Mouse (Mus musculus) gastrocnemius, postnatal 14 days (tissue): ENCODE data around the gene Trp53i11. TPM values are rescaled to one million over a fixed set of nuclear protein-coding genes. Genes with fewer than 3 reads are reported as not detected.

Experiments used
- DNase-seq: peaks from one replicate; pipeline ENCODE4 v3.0.0; 2021; ENCODE audit warnings: mixed read lengths
- intact Hi-C: fragments of 180-260 bp; cut with DNase I; formaldehyde crosslinking; loops from one replicate; pipeline ENCODE4 v1.15.1; 2025; ENCODE audit warnings: low total_unique reads
- total RNA-seq, 2 experiments: library from RNA; stranded (reverse); gene quantifications; 2 replicates each; pipeline ENCODE4 v1.2.3; 2021

Gene Trp53i11
- total RNA-seq, 2 experiments from 2014 or later = 26.9 to 29.6 TPM

GRCm38 (mm10) chr2:93219576-93219975 lies 32.2 kb downstream of the Trp53i11 start:
- intact Hi-C loops = loop anchor here (5.0 kb wide), 1 partner anchor 248 kb away; no protein-coding TSS in a partner anchor
- DNase-seq = no peak

DNA sequence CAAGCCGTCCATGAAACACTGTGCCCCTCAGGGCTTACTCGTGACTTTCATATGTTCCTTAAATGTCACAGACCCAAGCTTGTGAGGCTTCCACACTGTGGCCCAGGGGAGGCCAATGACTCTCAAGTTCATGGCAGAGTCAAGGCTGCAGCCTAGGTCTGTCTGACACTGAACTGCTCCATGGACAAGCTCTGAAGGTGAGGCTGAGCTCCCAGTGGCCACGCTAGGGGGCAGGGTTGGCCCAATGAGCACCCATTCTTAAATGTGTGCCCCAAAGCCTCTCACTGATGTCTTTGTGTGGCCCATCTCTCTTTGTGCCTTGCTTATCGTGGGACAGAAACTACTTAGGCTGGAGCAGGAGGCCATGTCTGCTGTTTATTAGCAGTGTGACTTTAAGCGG lies 33.1 kb downstream of the Trp53i11 start:
- DNase-seq = no peak
- intact Hi-C loops = loop anchor here (10.0 kb wide), 1 partner anchor 54 kb away; no protein-coding TSS in a partner anchor

DNA sequence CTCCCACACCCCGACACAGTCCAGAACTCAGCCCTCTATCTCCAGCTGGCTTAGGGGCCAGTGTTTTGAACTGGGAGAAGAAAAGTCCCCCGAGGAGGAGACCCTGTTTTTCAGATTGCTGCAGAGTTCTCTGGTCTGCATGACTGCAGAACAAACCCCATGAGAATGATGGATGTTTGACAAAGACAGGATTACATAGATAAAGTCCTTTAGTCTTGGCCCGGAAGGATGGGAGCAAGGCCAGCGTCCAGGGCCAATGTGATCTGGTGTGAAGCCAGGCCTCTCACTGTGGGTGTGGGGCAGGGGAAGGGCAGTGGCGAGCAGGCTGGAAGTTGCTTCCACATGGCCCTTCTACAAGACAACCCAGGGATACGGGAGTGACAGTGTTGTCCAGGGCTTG lies 36.1 kb downstream of the Trp53i11 start:
- intact Hi-C loops = loop anchor here (10.0 kb wide), 1 partner anchor 51 kb away; no protein-coding TSS in a partner anchor
- no peak for DNase-seq

DNA sequence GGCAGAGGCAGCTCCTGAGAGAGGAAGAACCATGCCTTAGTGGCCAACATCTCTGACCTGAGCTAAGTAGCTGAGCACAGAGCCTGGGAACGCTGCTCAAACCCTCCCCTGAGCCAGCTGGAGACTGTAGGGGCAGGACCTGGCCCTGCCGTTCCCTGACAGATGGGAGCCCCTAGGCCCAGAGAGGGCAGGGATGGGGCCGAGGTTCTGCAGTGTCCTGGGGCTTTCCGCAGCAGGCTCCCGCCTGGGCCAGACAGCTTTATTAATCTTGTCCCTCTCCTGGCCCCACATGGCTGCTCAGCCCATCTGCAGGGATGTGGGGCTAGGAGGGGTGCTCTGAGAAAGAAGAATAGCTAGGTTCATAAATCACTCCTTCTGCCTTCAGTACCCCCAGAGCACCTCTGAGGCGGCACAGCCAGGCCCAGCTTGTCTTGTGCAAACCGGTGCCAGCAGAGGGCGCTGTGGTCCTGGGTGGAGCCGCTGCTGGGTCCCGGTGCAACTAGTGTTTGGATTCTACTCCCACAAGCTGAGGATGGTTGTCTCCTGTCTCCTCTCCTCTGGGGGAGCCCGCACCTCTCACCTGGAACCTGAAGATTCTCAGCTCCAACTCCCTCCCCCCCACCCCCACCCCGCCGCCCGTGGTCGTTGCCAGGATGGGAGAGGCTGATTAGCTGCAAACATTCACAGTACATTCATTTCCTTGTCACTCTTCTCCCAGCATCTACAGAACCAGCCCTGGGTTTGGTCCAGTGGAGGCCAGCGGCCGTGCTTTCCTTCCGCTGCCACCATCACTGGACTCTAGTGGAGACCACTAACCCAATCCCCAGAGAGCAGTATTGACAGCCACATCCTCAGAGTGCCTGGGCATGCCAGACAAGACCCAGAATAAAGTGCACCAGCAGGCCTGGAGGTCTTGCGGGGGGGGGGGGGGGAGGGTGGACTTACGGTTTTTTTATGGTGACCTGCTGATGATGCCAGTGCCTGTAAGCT lies 39.6 kb downstream of the Trp53i11 start:
- intact Hi-C loops = loop anchor here (5.0 to 10.0 kb wide), 2 partner anchors 48 to 105 kb away; partner anchors contain the start of gene Tspan18
- peak; percentile 89 for DNase-seq

- peak; percentile 37 for DNase-seq
- intact Hi-C loops = loop anchor here (5.0 to 10.0 kb wide), 2 partner anchors 47 to 104 kb away; partner anchors contain the start of gene Tspan18
Observed at GRCm38 (mm10) chr2:93227713-93228479, 40.5 kb downstream of the Trp53i11 start.

GRCm38 (mm10) chr2:93228480-93228824 lies 41.1 kb downstream of the Trp53i11 start:
- DNase-seq = no peak

DNA sequence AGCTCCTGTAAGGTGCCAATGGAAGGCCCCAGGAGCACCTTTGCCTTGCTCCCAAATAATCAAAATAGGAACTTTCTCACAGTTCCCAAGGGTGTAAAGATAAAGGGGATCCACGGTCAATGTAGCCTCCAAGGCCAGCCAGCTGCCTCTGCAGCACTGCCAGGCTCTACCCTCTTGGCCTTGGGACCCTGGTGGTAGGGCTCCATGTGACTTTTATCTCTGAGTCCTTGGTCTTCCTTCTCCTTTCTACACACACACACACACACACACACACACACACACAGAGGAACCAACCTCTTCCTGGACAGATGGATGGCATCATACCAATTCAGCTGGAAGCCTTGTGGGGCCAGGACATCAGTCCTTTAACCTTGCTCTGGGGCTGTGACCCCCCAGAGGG lies 44.8 kb downstream of the Trp53i11 start:
- intact Hi-C loops = no loop called here
- no peak for DNase-seq

More at GRCm38 (mm10) chr2:93228480-93228824, 41.1 kb downstream of the Trp53i11 start:
- intact Hi-C loops = loop anchor here (5.0 to 10.0 kb wide), 2 partner anchors 46 to 104 kb away; partner anchors contain the start of gene Tspan18

- DNase-seq = no peak
- intact Hi-C loops = no loop called here
Observed at GRCm38 (mm10) chr2:93237055-93237454, 49.7 kb downstream of the Trp53i11 start.

- DNase-seq = no peak
- intact Hi-C loops = no loop called here
Observed at GRCm38 (mm10) chr2:93238864-93239263, 51.5 kb downstream of the Trp53i11 start.

- intact Hi-C loops = no loop called here
- no peak for DNase-seq
Observed at GRCm38 (mm10) chr2:93242166-93242565, 54.8 kb downstream of the Trp53i11 start.

- intact Hi-C loops = no loop called here
Observed at GRCm38 (mm10) chr2:93243439-93244089, 56.2 kb downstream of the Trp53i11 start.

GRCm38 (mm10) chr2:93244090-93244443 lies 56.7 kb downstream of the Trp53i11 start:
- DNase-seq = no peak
- intact Hi-C loops = no loop called here

More at GRCm38 (mm10) chr2:93243439-93244089, 56.2 kb downstream of the Trp53i11 start:
- DNase-seq = no peak

- intact Hi-C loops = no loop called here
Observed at GRCm38 (mm10) chr2:93249058-93249457, 61.7 kb downstream of the Trp53i11 start.

DNA sequence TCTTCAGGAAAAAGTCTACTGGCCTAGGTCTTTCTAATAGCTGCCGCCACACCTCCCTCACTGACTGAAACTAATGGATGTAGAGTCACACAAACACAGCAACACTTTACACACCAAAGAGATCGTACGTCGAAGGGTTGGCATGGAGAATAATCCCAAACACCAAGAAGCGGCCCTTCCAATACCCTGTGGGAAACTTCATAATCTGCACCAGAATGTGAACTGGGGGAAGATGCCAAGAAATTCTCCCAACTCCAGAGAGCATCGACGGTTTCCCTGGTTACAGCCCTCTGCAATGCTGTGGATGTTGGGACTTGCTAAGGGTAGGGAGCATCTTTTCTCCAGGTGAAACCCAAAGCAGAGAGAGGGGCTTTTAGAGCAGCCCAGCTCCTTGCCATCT lies 63.3 kb downstream of the Trp53i11 start:
- no peak for DNase-seq
- intact Hi-C loops = no loop called here

More at GRCm38 (mm10) chr2:93249058-93249457, 61.7 kb downstream of the Trp53i11 start:
- no peak for DNase-seq

Other genes starting within 250 kb of the Trp53i11 start
- gene Prdm11, start 141.4 kb upstream of the Trp53i11 start, total RNA-seq = 1 to 10 TPM; 1.6 to 1.9 TPM
- 10 to 100 TPM in 1 of 2 experiments, 1 to 10 TPM in 1; 9.7 to 11.4 TPM for gene Tspan18, start 147.0 kb downstream of the Trp53i11 start, total RNA-seq